Mouse (Mus musculus) lung, postnatal 4 days (tissue): ENCODE measurements at regions not wholly inside any gene's neighbourhood (a gene's known extent, or its start where the extent isn't known, plus 50 kb on each side); places are given as distances from the start of the nearest gene placed in this dataset.

Experiments used
- DNase-seq, 2 experiments: peaks; one replicate each; pipeline ENCODE4 v3.0.0; 2021

DNA sequence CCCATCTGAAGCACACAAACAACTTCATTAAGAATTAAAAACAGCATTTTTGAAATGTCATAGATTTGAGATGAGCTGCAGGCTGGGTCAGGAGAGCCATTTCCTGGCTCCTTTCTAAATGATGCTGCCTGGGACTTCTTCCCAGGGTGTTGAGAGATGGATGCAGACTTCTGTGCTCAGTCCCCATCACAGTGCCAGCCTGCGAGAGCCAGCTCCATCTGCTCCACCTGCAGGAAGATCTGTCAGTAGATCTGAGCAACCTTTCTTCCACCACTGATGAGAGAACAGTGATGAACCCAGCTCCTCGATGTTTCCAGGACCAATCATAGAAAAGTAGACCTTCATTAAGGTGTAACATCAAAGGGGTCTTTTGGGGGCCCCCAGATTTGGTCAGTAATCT, 273.8 kb upstream of the Trpc7 start:
- DNase-seq = no peak

DNA sequence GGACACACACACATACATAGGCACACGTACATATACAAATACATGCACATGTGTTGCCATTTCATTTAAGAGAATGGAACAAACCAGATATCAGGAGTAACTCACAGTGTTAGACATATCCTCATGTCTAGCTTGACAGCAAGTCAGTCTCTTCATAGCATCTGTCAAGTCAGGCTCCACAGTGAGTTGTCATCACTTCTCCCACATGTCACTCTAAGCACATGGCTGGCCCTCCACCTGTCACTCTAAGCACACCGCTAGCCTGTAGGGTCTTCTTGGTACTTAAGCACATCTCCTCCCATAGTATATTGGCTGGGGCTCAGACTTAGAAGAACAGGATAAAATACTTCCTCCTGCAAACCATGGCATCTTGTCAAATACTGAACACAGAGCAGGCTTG, 269.6 kb upstream of the Trpc7 start:
- DNase-seq = no peak

DNA sequence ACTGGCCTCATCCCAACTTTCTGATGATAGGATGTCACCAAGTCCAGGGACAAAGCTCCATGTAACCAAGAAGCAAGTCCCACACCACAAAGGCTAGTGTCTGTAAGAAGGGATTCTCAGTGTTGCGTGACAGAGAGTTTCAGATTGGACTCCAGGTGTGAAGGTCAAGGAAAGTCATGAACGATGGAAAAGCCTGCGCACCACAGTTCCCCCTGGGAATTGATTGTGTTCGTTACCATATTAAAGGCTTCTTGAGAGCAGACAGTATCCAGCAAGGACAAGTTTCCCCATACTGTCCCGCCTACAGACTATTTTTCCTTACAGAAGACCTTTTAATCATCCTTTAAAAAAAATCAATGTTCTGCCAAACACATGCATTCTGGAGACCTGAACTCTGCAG, 257.0 kb upstream of the Trpc7 start:
- DNase-seq = no peak

DNA sequence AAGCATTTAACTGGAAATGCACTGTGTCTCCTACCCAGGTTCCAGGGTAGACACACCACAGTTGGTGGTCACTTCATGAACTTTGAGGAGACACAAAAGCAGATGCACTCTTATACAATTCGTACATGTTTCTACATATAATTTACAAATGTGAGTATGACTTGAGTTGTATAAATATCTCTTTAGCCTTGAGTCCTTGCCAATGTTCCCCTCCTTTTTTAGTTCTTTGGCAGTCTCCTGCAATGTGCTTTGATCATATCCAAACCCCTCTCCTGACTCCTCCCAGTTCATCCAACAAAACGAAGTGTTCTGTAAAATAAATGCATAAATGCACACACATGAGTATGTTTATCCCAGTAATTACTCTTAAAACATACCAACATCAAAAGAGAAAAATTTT, 251.8 kb upstream of the Trpc7 start:
- DNase-seq = no peak

- DNase-seq = no peak
Measured at GRCm38 (mm10) chr13:57146708-57147107, 250.9 kb upstream of the Trpc7 start.

DNA sequence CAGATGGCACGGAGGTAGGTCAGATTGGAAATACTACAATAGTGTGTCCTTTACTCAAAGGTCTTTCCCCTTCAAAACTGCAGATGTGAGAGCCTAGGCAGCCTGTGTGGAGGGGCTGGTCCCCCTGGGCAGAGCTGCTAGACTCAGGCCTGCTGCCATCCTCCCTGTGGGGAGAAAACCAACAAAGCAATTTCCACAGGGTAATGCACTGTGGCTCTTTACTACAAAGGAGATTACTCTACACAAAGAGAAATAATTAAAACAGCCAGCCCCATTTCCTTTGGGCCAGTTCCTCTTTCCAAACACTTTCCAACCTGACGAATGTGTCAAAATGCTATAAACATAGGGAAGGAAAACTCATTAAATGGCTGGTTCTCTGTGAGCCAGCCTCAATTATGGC, 250.0 kb upstream of the Trpc7 start:
- no peak for DNase-seq

GRCm38 (mm10) chr13:57142851-57143250, 247.1 kb upstream of the Trpc7 start:
- DNase-seq = no peak

DNA sequence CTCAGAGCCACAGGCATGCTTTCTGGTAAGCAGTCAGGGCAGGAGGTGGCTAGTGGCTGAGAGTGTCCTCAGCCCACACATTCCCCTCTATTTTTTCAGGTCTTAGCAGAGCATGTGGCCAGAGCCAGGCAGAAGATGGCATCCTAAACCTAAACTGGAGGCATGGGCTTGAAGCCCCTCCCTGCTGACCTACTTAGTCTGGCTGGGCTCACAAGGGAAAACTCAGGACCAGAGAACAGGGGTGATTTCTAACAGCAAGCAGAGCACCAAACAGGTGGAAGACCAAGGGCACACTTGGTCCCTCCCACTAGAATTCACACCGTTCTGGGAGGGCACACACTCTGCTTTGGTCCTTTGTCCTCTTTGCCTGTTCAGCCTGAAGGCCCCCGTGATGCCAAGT, 246.6 kb upstream of the Trpc7 start:
- no peak for DNase-seq

GRCm38 (mm10) chr13:57115936-57116335, 220.1 kb upstream of the Trpc7 start:
- DNase-seq = no peak

DNA sequence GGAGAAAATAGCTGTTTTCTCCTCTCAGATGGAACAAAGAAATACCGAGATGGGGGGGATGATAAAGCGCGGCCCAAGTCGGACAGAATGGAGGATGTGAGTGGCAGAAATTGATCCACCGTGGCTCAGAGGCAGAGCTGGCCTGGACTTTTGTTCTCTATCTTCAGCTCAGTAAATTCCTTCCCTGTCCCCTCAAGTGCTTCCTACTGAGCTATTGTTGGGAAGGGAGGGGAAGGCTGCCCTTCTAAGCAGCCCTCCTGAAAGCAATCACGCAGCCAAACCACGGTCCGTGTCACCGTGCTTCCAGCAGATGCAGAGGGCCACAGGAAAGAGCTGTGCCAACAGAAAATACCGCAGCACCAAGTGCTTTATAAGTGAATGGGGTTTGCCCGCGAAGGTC, 212.2 kb upstream of the Trpc7 start:
- no peak for DNase-seq

GRCm38 (mm10) chr13:57099601-57100000, 203.8 kb upstream of the Trpc7 start:
- no peak for DNase-seq

DNA sequence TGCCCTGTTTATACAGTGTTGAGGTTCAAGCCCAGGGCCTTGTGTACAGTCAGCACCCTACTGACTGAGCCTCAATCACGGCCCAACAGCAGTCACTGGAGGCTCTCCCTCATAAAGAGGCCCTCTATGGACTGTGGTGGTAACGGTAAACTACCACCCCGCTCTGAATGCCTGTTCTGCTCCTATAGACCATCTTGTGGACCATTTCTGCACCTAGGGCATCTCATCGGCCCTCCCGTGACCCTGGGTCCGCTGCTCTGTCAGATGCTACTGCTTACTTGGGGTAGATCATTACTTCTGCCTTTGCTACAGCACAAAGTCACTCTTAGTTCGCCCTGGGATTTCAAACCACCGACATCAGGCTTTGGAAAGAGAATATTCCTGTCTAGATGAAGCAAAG, 196.1 kb upstream of the Trpc7 start:
- DNase-seq = no peak

GRCm38 (mm10) chr13:57089381-57090075, 193.7 kb upstream of the Trpc7 start:
- DNase-seq = no peak

- no peak for DNase-seq
Measured at GRCm38 (mm10) chr13:57087966-57088365, 192.2 kb upstream of the Trpc7 start.

DNA sequence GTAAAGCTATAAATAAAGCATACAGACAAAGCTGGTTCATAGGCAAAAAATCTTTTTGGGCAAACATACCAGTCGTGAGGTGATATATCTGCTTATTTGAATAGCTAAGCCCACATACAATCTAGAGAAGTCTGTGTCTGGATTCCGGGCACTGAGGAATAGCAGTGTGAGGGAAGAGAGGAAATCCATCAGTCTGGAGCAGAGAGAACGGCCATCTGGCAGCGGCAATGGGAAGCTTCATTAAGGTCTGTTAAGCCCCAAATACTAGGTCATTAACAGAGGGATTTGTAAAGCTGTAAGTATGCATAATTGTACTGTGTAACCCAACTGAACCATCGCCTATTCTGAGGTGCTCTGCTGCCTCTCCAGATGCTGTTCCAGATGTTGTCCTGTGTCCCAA, 191.6 kb upstream of the Trpc7 start:
- DNase-seq = no peak

- no peak for DNase-seq
Measured at GRCm38 (mm10) chr13:57083751-57084150, 188.0 kb upstream of the Trpc7 start.

DNA sequence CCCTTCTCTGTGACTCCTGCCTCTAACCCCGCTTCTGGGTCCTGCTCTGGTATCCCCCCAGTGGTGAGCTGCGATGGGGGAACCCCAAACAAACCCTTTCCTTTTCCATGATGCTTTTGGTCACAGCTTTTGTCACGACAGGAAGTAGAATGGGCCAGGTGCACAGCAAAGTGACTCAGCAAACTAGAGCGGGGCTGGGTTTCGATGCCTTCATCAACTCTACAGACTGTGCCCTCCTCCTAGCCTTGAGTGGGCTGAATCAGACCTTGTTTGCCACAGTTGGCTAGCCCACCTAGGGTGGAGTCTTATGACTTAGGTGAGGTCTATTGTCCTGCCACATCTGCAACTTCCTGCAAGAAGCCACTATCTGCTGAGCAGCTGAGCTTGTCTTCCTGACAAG, 174.7 kb upstream of the Trpc7 start:
- no peak for DNase-seq

DNA sequence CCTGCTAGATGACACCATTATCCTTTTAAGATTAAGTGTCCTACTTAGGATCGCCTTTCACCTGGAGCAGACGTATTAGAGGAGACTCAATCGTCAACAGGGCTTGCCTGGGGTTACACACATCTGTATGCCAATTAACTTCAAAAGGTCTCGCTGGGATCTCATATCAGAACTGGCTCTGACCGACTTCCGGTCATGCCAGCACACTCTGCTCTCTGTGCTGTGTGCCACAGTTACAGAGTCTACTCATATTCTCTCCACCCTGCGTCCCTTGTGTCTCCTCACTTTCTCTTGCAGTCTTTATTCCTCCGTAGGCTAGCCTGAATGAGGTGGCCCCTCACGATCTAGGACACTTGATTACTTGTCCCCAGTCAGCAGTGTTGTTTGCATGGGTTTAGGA, 165.9 kb upstream of the Trpc7 start:
- no peak for DNase-seq

GRCm38 (mm10) chr13:57061074-57061473, 165.3 kb upstream of the Trpc7 start:
- no peak for DNase-seq

- DNase-seq = no peak
Measured at GRCm38 (mm10) chr13:57056786-57057185, 161.0 kb upstream of the Trpc7 start.

- no peak for DNase-seq
Measured at GRCm38 (mm10) chr13:57055409-57056195, 159.8 kb upstream of the Trpc7 start.

- DNase-seq = no peak
Measured at GRCm38 (mm10) chr13:57053361-57053760, 157.6 kb upstream of the Trpc7 start.

DNA sequence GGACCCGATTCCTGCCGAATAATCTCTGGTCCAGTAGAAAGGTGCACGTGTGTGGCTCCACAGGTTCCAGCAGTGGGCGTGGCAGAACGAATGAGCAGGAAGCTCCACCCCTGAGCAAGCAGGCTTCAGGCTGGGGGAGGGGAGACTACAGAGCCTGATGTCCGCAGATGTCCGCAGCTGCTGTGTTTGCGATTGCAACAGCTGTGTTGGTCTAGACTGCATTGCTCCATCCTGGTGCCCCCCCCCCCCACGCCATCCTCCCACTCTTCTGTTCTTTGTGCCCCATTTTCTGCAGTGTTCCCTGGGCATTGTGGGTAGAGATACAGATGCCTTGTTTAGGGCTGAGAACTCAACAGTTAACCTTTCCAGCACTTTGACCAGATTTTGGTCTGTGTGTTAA, 150.3 kb upstream of the Trpc7 start:
- DNase-seq = peak; percentile 54 to 80

GRCm38 (mm10) chr13:57044455-57044854, 148.7 kb upstream of the Trpc7 start:
- no peak for DNase-seq
